Mouse (Mus musculus): ENCODE data around the gene Tmem208. TPM values are rescaled to one million over a fixed set of nuclear protein-coding genes. Genes with fewer than 3 reads are reported as not detected.

Tmem208 gene
- polyA plus RNA-seq, 1 experiment from 2014 or later: 91.7 TPM

GRCm38 (mm10) chr8:105336373-105337130 lies 10.4 kb downstream of the Tmem208 start:
- ATAC-seq (replicated peaks; ENCODE audit: insufficient number of reproducible peaks, low FRiP score, low TSS enrichment, low read depth): peak; percentile 24; the same call in 1 of the 2 replicates
- Histone ChIP-seq H3K4me1 (ENCODE audit: control insufficient read depth, insufficient read depth, low read length) (no peaks in the 10 kb centered on the region), H3K9me3 (replicated peaks; ENCODE audit: control insufficient read depth, low read length) (no peaks in the 10 kb centered on the region), H3K9ac (replicated peaks; ENCODE audit: low read length) (no peak overlapping the region), H3K27me3 (ENCODE audit: control insufficient read depth, insufficient read depth, low read length) (no peaks in the 10 kb centered on the region), H3K36me3 (replicated peaks; ENCODE audit: control insufficient read depth, insufficient read depth, low read depth, low read length) (peaks cover 3% of the 10 kb centered on the region; the same call in 1 of the 2 replicates), H3K4me3 (ENCODE audit: low read depth, low read length) (no peak overlapping the region), H3K4me2 (ENCODE audit: low read depth, low read length) (no peak overlapping the region), H3K27ac (replicated peaks; ENCODE audit: low read depth, low read length) (no peak overlapping the region)
- 57% methylated on average over 32 of the region's 32 CpGs for WGBS
- DNase-seq (ENCODE audit: low spot score): no peak

- DNase-seq (ENCODE audit: low spot score): no peak
- Histone ChIP-seq H3K36me3 (replicated peaks; ENCODE audit: control insufficient read depth, insufficient read depth, low read depth, low read length) (peaks cover 3% of the 10 kb centered on the region; the same call in 1 of the 2 replicates), H3K4me2 (ENCODE audit: low read depth, low read length) (no peak overlapping the region), H3K9ac (replicated peaks; ENCODE audit: low read length) (0 out of 2 replicates have a peak overlapping the region, but pooled peaks have one; percentile 18), H3K27ac (replicated peaks; ENCODE audit: low read depth, low read length) (0 out of 2 replicates have a peak overlapping the region, but pooled peaks have one; percentile 8), H3K4me1 (ENCODE audit: control insufficient read depth, insufficient read depth, low read length) (no peaks in the 10 kb centered on the region), H3K4me3 (ENCODE audit: low read depth, low read length) (no peak overlapping the region), H3K9me3 (replicated peaks; ENCODE audit: control insufficient read depth, low read length) (no peaks in the 10 kb centered on the region), H3K27me3 (ENCODE audit: control insufficient read depth, insufficient read depth, low read length) (no peaks in the 10 kb centered on the region)
- 42% methylated on average over 4 of the region's 4 CpGs for whole genome bisulfite sequencing
- ATAC-seq (replicated peaks; ENCODE audit: insufficient number of reproducible peaks, low FRiP score, low TSS enrichment, low read depth): no peak
Measured at GRCm38 (mm10) chr8:105338992-105339391, 12.8 kb downstream of the Tmem208 start.

- no peak for ATAC-seq (replicated peaks; ENCODE audit: insufficient number of reproducible peaks, low FRiP score, low TSS enrichment, low read depth)
- Histone ChIP-seq H3K9me3 (replicated peaks; ENCODE audit: control insufficient read depth, low read length) (no peaks in the 10 kb centered on the region), H3K4me2 (ENCODE audit: low read depth, low read length) (no peak overlapping the region), H3K27me3 (ENCODE audit: control insufficient read depth, insufficient read depth, low read length) (no peaks in the 10 kb centered on the region), H3K4me1 (ENCODE audit: control insufficient read depth, insufficient read depth, low read length) (no peaks in the 10 kb centered on the region; the same call in 1 of the 2 replicates), H3K9ac (replicated peaks; ENCODE audit: low read length) (no peak overlapping the region), H3K36me3 (replicated peaks; ENCODE audit: control insufficient read depth, insufficient read depth, low read depth, low read length) (peaks cover 3% of the 10 kb centered on the region; the same call in 1 of the 2 replicates), H3K4me3 (ENCODE audit: low read depth, low read length) (no peak overlapping the region), H3K27ac (replicated peaks; ENCODE audit: low read depth, low read length) (no peak overlapping the region)
- DNase-seq (ENCODE audit: low spot score): no peak
- 77% methylated on average over 6 of the region's 6 CpGs for whole genome bisulfite sequencing
Measured at GRCm38 (mm10) chr8:105339886-105340635, 13.9 kb downstream of the Tmem208 start.

GRCm38 (mm10) chr8:105341399-105341798 lies 15.2 kb downstream of the Tmem208 start:
- H3K9ac ChIP-seq (replicated peaks; ENCODE audit: low read length): no peak overlapping the region
- H3K4me1 ChIP-seq (ENCODE audit: control insufficient read depth, insufficient read depth, low read length): peaks cover 6% of the 10 kb centered on the region
- H3K4me2 ChIP-seq (ENCODE audit: low read depth, low read length): no peak overlapping the region
- ATAC-seq (replicated peaks; ENCODE audit: insufficient number of reproducible peaks, low FRiP score, low TSS enrichment, low read depth): no peak
- H3K27me3 ChIP-seq (ENCODE audit: control insufficient read depth, insufficient read depth, low read length): no peaks in the 10 kb centered on the region
- DNase-seq (ENCODE audit: low spot score): no peak
- H3K36me3 ChIP-seq (replicated peaks; ENCODE audit: control insufficient read depth, insufficient read depth, low read depth, low read length): peaks cover 2% of the 10 kb centered on the region; the same call in 1 of the 2 replicates
- no peaks in the 10 kb centered on the region for H3K9me3 ChIP-seq (replicated peaks; ENCODE audit: control insufficient read depth, low read length)
- no peak overlapping the region for H3K4me3 ChIP-seq (ENCODE audit: low read depth, low read length)
- 42% methylated on average over 8 of the region's 8 CpGs for WGBS
- H3K27ac ChIP-seq (replicated peaks; ENCODE audit: low read depth, low read length): no peak overlapping the region

GRCm38 (mm10) chr8:105342768-105343167 lies 16.6 kb downstream of the Tmem208 start:
- ATAC-seq (replicated peaks; ENCODE audit: insufficient number of reproducible peaks, low FRiP score, low TSS enrichment, low read depth) (no peak), DNase-seq (ENCODE audit: low spot score) (no peak)
- H3K36me3 ChIP-seq (replicated peaks; ENCODE audit: control insufficient read depth, insufficient read depth, low read depth, low read length): no peaks in the 10 kb centered on the region
- no peaks in the 10 kb centered on the region for H3K27me3 ChIP-seq (ENCODE audit: control insufficient read depth, insufficient read depth, low read length)
- 77% methylated on average over 4 of the region's 4 CpGs for WGBS
- no peaks in the 10 kb centered on the region for H3K9me3 ChIP-seq (replicated peaks; ENCODE audit: control insufficient read depth, low read length)
- H3K4me1 ChIP-seq (ENCODE audit: control insufficient read depth, insufficient read depth, low read length): peaks cover 9% of the 10 kb centered on the region
- no peak overlapping the region for H3K27ac ChIP-seq (replicated peaks; ENCODE audit: low read depth, low read length)
- no peak overlapping the region for H3K9ac ChIP-seq (replicated peaks; ENCODE audit: low read length)
- H3K4me3 ChIP-seq (ENCODE audit: low read depth, low read length): no peak overlapping the region
- H3K4me2 ChIP-seq (ENCODE audit: low read depth, low read length): no peak overlapping the region

- peaks cover 9% of the 10 kb centered on the region for H3K4me1 ChIP-seq (ENCODE audit: control insufficient read depth, insufficient read depth, low read length)
- no peaks in the 10 kb centered on the region for H3K9me3 ChIP-seq (replicated peaks; ENCODE audit: control insufficient read depth, low read length)
- no peak overlapping the region for H3K9ac ChIP-seq (replicated peaks; ENCODE audit: low read length)
- H3K36me3 ChIP-seq (replicated peaks; ENCODE audit: control insufficient read depth, insufficient read depth, low read depth, low read length): no peaks in the 10 kb centered on the region
- no peaks in the 10 kb centered on the region for H3K27me3 ChIP-seq (ENCODE audit: control insufficient read depth, insufficient read depth, low read length)
- H3K4me2 ChIP-seq (ENCODE audit: low read depth, low read length): no peak overlapping the region
- WGBS: 80% methylated on average over 8 of the region's 8 CpGs
- ATAC-seq (replicated peaks; ENCODE audit: insufficient number of reproducible peaks, low FRiP score, low TSS enrichment, low read depth) (no peak), DNase-seq (ENCODE audit: low spot score) (no peak)
- no peak overlapping the region for H3K4me3 ChIP-seq (ENCODE audit: low read depth, low read length)
- no peak overlapping the region for H3K27ac ChIP-seq (replicated peaks; ENCODE audit: low read depth, low read length)
Measured at GRCm38 (mm10) chr8:105343791-105344574, 17.8 kb downstream of the Tmem208 start.

- no peak for DNase-seq (ENCODE audit: low spot score)
- Histone ChIP-seq H3K4me1 (ENCODE audit: control insufficient read depth, insufficient read depth, low read length) (peaks cover 9% of the 10 kb centered on the region), H3K27me3 (ENCODE audit: control insufficient read depth, insufficient read depth, low read length) (no peaks in the 10 kb centered on the region), H3K27ac (replicated peaks; ENCODE audit: low read depth, low read length) (no peak overlapping the region), H3K4me2 (ENCODE audit: low read depth, low read length) (no peak overlapping the region), H3K9me3 (replicated peaks; ENCODE audit: control insufficient read depth, low read length) (no peaks in the 10 kb centered on the region), H3K9ac (replicated peaks; ENCODE audit: low read length) (no peak overlapping the region), H3K4me3 (ENCODE audit: low read depth, low read length) (no peak overlapping the region), H3K36me3 (replicated peaks; ENCODE audit: control insufficient read depth, insufficient read depth, low read depth, low read length) (no peaks in the 10 kb centered on the region)
- WGBS: 37% methylated on average over 7 of the region's 7 CpGs
- ATAC-seq (replicated peaks; ENCODE audit: insufficient number of reproducible peaks, low FRiP score, low TSS enrichment, low read depth): no peak
Measured at GRCm38 (mm10) chr8:105345061-105345975, 19.2 kb downstream of the Tmem208 start.

Data from embryonic facial prominence, embryonic 11.5 days (tissue).